Mouse (Mus musculus): Measurements from ENCODE around the gene Glyatl3.

Glyatl3 gene

GRCm38 (mm10) chr17:40914250-40914649 lies at the start of gene Glyatl3:
Glyatl3 (minus strand) TSS chr17:40914350.
- CTCF ChIA-PET: no interaction called here

GRCm38 (mm10) chr17:40948518-40948917 lies 34.4 kb upstream of the Glyatl3 start:
- CTCF ChIA-PET: no interaction called here

GRCm38 (mm10) chr17:40934420-40935231 lies 20.5 kb upstream of the Glyatl3 start, which contains the start of the genes Mut and Cenpq:
Mut (plus strand) TSS chr17:40934685.
Cenpq (minus strand) TSS chr17:40935047.
- CTCF ChIA-PET: interaction anchor here (0.7 kb wide), 1 partner anchor 17 kb away, joined by 4 read pairs; no protein-coding TSS in a partner anchor

- CTCF ChIA-PET: interaction anchor here (0.7 kb wide), 1 partner anchor 17 kb away, joined by 4 read pairs; no protein-coding TSS in a partner anchor
These were observed 19.8 kb upstream of the Glyatl3 start for GRCm38 (mm10) chr17:40933985-40934384.

GRCm38 (mm10) chr17:40915499-40915898 lies 1.3 kb upstream of the Glyatl3 start:
- CTCF ChIA-PET: interaction anchor here (0.6 kb wide), 1 partner anchor 528 kb away, joined by 3 read pairs; no protein-coding TSS in a partner anchor

GRCm38 (mm10) chr17:40904721-40905154 lies 9.4 kb downstream of the Glyatl3 start:
- CTCF ChIA-PET: no interaction called here

GRCm38 (mm10) chr17:40904056-40904597 lies 10.0 kb downstream of the Glyatl3 start:
- CTCF ChIA-PET: no interaction called here

GRCm38 (mm10) chr17:40903345-40903744 lies 10.8 kb downstream of the Glyatl3 start:
- CTCF ChIA-PET: no interaction called here

- CTCF ChIA-PET: no interaction called here
These were observed 14.3 kb downstream of the Glyatl3 start for GRCm38 (mm10) chr17:40899783-40900363.

GRCm38 (mm10) chr17:40896863-40897262 lies 17.3 kb downstream of the Glyatl3 start:
- CTCF ChIA-PET: no interaction called here

GRCm38 (mm10) chr17:40887849-40888536 lies 26.2 kb downstream of the Glyatl3 start:
- CTCF ChIA-PET: no interaction called here

- CTCF ChIA-PET: no interaction called here
These were observed 29.0 kb downstream of the Glyatl3 start for GRCm38 (mm10) chr17:40885155-40885554.

GRCm38 (mm10) chr17:40882172-40882571 lies 32.0 kb downstream of the Glyatl3 start:
- CTCF ChIA-PET: no interaction called here

- CTCF ChIA-PET: no interaction called here
These were observed 34.0 kb downstream of the Glyatl3 start, which contains the start of gene 9130008F23Rik for GRCm38 (mm10) chr17:40879924-40880691. 9130008F23Rik (minus strand) TSS chr17:40880559.

- CTCF ChIA-PET: no interaction called here
These were observed 34.6 kb downstream of the Glyatl3 start for GRCm38 (mm10) chr17:40879528-40879923.

GRCm38 (mm10) chr17:40877741-40878140 lies 36.4 kb downstream of the Glyatl3 start:
- CTCF ChIA-PET: interaction anchor here (0.5 kb wide), 1 partner anchor 17 kb away, joined by 3 read pairs; no protein-coding TSS in a partner anchor

GRCm38 (mm10) chr17:40875568-40875967 lies 38.6 kb downstream of the Glyatl3 start:
- CTCF ChIA-PET: no interaction called here

GRCm38 (mm10) chr17:40874701-40875100 lies 39.4 kb downstream of the Glyatl3 start:
- CTCF ChIA-PET: no interaction called here

- CTCF ChIA-PET: no interaction called here
These were observed 40.6 kb downstream of the Glyatl3 start for GRCm38 (mm10) chr17:40873582-40874011.

GRCm38 (mm10) chr17:40872626-40873025 lies 41.5 kb downstream of the Glyatl3 start:
- CTCF ChIA-PET: no interaction called here
